Mouse (Mus musculus) thymus, adult 18-20 months (tissue): ENCODE results near the gene Dnajc22.
A peak's percentile ranks its signal among the peaks of the same experiment; 100 is the strongest.

ENCODE experiments used
- DNase-seq, 2 experiments: peaks; one replicate each; pipeline ENCODE4 v3.0.0; 2022; ENCODE audit warnings: mixed read lengths in 2 of 2

Gene Dnajc22

DNA sequence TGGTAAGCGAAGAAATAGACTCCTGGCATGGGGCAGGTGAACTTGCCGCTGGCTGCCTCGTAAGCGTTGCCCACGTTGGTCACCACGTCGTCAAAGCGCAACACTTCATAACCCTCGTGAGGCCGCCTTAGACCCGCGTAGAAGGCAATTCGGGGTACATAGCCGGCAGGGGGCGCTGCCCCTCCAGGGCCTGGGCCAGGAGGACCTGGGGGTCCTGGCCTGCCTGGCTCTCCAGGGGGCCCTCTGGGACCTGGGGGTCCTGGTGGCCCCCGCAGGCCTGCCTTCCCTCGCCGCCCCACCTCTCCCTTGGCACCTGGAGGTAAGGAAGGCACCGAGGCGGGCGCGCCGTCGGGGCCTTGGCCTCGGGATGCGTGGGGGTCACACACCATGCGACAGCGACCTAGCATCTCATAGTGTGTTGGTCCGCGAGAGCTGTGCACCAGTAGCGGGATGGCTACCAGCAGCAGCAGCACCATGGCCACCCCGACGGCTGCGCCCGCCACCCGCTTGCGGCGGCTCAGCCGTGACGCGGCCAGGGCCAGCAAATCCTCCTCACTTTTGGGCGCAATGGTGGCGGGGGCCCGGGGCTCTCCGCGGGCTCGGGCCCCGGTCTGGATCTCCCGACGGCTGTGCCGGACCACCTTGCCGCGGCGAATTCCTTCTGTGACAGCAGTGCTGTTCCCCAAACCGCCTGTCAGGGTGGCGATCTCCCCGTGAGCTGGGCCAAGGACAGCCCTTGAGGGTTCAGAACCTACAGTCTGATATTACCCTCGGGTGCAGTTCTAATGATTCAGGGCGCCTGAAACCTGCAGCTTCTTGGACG, 5.5 kb upstream of the Dnajc22 start, which contains the start of gene C1ql4:
TSS of gene C1ql4 (minus strand) at position 565 of the 823 bp plus-strand sequence.
- DNase-seq = no peak

GRCm38 (mm10) chr15:99088292-99088691, 4.7 kb upstream of the Dnajc22 start:
- DNase-seq = peak; percentile 40 to 47

DNA sequence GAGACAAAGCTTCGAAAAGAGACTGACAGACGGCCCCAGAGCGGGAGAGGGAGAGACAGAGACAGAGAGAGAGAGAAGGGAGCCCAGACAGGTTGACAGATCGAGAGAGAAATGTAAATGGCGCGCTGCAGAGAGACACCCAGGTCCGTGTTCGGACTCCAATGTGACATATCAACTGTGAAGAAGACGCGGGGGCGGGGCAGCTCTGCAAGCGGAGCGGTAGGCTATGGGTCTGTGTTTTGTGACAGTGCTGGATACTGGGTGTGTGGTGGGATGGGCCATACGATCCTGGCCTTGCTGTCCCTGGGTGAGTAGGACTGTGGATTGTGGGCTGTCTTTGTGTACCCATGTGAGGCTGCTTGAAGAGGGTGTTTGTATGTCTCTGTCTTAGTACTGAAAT, 3.9 kb upstream of the Dnajc22 start:
- no peak for DNase-seq

DNA sequence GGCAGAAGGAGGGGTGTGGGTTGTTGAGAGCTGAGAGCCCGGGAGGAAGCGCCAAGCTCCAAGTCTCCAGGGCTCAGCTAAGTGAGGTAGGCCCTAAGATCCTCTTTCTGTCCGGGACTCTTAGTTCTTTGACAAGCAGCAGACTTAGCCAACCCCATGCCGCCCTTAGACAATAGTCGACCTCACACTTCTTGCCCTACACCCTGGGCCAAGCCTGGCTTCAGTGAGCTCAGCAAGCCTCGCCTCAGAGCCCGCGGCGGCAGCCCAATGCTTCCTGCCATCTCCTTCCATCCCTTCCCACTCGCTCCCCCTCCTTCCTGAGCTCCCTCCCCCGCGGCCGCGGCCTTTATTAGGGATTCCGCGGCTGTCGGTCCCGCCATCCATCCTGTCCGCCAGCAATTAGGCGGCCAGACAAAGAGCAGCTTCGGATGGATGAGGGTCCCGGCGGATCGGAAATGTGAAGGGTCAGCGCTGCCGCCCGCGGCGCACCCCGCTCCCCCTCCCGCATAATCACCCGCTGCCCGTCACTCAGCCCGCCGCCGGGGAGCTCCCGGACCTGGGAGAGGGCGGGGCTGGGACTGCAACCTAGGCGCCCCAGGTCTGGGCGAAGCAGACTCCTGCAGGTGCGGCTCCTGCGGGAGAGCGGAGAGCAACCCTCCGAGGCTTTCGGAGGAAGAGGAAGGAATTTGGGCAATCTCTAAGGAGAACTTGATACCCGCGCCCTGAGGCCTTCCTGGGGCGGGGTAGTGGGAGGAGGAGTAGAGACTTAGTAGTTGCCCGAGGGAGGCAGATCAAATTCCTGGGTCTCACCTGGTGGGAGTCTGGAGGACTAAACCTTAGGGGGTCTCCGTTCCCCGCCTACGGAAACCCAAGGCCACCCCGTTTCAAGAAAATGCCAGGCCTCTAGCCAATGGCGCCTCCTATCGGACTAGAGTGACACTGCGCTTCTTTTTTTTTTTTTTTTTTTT, 605 bp downstream of the Dnajc22 start:
- DNase-seq = no peak

DNA sequence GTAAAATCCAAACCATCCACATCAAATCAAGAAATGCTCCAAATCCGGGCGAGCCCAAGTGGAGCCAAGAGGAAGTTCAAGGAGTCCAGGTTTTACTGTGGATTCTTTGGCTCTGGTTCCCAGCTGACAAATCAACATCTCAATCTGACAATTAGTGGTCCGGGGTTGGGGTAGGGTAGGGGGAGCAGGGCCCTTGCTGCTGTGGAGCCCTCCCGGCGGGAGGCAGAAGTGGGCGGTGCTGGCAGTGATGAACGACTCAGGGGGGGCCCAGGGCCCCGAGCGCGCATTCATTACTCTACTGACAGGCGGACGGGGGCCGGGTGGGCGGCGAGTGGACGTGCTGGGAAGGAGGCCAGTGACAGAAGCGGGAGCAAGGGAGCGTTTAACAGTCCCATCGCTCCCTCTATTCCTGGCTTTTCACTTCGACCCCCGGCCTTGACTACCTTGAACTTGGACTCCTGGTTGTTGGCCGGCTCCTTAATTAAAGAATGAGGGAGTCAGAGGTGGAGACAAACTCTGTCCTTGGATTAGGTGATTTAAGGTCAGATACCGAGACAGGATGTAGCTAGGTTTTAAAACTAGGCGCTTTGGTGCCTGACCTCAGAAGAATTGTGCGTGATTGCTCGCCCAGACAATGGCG, 1.8 kb downstream of the Dnajc22 start:
- DNase-seq = no peak

DNA sequence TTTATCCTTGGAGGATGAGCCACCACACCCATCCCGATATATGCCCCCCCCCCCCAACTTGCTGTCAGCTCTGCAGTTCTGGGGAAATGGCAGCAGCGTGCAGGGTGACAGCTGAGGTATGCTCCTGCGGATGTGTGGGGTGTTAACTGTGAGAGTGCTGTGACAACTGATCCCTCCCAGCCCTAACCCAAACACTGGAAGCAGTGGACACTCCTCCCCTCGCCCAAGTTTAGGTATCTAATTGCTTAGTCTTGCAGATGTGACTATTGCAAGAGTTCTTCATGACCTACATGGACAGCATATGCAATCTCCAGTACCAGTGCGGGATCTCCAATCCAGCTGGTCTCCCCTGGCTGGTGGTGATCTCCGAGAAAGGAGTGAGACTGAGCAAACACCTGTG, 2.4 kb downstream of the Dnajc22 start:
- DNase-seq = no peak

DNA sequence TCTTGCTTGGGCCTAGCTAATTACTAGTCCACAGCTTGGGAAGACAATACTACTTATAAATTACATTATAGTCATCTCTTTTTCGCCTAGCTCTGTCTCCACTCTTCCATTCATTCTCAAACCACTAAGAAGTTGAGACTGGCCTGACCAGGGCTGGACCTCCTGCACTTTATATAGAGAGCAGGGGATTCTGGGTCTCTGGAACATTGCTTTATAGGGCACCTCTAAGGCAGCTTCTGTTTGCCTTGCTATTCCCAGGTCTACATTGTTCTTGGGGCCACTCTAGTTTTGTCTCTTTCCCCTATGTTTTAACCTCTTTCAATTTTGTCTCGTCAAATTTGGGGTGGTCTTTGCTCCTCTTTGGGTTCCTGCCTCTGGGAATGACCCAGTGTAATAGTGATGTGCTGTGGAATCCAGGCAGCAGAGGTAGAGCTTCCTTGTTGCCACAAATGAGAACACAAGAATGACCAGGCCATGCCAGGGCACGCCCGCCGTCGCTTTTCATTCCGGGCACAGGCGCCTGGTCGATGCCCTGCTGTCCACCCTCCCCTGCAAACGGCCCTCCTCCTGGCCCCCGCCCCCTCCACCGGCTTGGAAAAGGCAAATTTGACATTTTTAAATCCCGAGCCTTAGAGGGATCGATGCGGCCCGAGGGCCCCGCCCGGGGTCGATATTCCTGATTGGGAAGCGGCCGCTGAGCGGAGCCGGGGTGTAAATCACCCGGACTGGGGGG, 3.3 kb downstream of the Dnajc22 start:
- DNase-seq = no peak

- DNase-seq = no peak
Measured at GRCm38 (mm10) chr15:99096831-99097500, 4.0 kb downstream of the Dnajc22 start.

DNA sequence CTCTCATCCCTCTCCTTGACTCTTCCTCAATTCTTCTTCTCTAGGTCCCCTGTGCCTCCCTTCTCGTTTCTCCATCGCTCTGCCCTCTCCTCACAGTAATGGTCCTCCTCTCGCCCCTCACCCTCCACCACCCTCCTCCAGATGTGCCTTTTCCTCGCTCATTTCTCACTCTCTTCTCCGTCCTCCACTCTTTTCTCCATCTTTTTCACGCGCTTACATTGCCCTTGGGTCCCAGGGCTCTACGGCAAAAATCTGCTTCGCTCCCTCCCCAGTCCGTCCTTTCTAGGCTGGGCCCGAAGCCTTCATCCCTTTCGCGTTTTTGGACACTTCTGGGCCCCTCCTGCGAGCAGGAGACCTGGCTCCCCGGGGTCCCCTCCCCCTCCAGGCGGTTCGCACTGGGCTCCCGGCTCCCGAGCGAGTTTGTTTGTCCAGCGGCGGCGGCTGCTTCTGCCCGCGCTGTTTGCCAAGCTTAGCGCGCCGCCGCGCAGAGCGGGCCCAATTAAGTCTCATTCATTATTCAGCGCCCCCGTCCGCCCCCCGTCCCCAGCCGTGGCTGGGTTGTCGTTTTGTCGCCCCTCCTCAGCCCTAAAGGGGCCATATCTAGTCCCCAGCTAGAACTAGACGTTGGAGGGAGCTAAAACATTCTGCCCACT, 5.0 kb downstream of the Dnajc22 start:
- no peak for DNase-seq

DNA sequence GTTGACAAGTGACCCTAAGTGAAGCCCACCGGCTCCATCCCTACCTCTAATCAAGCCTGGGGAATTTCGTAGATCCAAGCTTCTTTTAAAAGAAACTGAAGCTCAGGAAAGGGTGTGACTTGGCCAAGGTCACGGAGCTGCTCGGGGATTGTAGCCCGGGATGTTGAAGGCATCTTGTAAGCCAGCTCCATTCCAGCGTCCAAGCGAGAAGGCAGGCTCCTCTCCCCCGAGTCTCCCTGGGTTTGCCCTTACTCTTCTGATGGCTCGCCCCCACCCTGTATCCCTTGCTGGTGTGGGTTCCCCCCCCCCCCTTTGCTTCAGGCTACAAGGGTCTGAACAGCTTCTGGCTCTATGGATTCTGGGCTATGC, 5.5 kb downstream of the Dnajc22 start:
- no peak for DNase-seq

- DNase-seq = no peak
Measured at GRCm38 (mm10) chr15:99099139-99099556, 6.2 kb downstream of the Dnajc22 start.

DNA sequence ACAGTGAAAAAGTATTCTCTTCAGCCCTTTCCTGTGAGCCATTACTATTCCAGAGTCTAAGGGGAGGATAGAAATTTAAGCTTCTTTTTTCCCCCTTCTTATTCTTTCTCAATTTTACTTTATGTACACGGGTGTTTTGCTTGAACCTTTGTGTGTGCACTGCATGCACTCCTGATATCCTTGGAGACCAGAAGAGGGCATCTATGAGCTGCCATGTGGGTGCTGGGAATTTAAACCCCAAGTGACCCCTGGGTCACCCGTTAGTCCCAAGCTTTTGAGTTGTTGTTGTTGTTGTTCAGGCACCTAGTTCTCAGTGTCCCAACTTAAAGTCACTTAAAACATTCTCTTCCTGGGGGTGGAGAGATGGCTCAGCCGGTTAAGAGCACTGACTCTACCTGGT, 7.0 kb downstream of the Dnajc22 start:
- DNase-seq = no peak

GRCm38 (mm10) chr15:99105238-99105637, 12.3 kb downstream of the Dnajc22 start:
- no peak for DNase-seq

DNA sequence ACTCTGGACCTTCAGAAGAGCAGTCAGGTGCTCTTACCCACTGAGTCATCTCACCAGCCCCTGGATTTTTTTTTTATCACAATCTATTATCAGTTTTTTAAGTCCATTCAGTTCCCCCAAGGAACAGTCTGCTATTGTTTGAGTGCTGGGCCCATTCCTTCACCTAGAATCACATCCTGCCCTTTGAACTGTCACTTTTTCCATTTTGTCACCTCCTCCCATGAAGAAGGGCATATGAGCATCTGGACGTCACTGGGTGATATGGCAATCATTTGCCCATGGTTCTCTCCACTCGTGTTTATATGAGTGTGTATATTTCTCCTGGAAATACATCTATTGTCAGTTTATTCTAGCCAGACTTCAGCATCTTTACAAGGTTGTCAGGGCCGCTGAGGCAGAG, 14.9 kb downstream of the Dnajc22 start:
- DNase-seq = no peak

- no peak for DNase-seq
Measured at GRCm38 (mm10) chr15:99111139-99111538, 18.2 kb downstream of the Dnajc22 start.

DNA sequence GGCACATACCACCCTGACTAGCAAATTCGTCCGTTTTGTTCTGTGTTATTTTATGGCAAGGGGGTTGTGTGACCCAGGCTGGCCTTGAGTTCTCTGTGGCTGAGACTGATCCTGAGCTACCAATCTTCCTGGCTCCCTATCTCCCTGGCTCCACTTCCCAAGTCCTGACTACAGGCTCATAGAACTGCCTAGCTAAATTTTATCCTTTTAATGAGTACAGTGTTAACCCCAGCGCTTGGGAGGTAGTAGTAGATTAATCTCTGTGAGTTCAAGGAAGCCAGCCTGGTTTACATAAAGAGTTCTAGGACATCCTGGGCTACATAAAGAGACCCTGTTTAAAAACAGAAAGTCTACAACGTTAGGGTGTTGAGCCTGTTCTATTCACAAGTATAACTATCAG, 18.8 kb downstream of the Dnajc22 start:
- no peak for DNase-seq

- DNase-seq = no peak
Measured at GRCm38 (mm10) chr15:99112843-99113395, 19.9 kb downstream of the Dnajc22 start.

DNA sequence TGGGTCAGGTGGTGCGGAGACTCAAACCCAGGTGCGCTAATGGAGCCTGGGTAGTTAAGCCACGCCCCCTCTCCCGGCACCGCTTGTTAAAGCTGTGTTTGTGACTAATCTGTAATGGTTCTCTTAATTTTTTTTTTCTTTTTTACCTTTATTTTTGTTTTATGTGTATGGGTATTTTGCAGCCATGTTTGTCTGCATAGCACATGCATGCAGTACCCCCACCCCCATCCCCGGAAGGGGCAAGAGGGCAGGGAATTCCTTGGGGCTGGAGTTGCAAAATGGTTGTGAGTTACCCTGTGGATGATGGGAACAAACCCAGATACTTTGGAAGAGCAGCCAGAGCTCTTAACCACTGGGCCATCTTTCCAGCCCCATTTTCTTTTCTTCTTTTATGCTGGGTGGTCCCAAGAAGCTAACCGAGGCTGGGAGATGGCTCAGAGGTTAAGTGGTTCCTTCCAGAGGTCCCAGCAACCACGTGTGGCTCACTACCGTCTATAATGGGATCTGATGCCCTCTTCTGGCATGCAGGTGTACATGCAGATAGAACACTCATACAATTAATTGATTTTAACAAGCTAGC, 20.5 kb downstream of the Dnajc22 start:
- DNase-seq = no peak

- DNase-seq = no peak
Measured at GRCm38 (mm10) chr15:99114312-99115064, 21.5 kb downstream of the Dnajc22 start.

GRCm38 (mm10) chr15:99115065-99115423, 22.1 kb downstream of the Dnajc22 start:
- DNase-seq = no peak
